Mouse (Mus musculus) liver, embryonic 11.5 days (tissue): ENCODE results near the gene Saa4. TPM values are rescaled to one million over a fixed set of nuclear protein-coding genes. Genes with fewer than 3 reads are reported as not detected.

Source experiments
- ATAC-seq: fragments of 200-750 bp; cut with Nextera tagmentation; replicated peaks from 2 replicates; pipeline ENCODE4 v1.8.0; 2017; ENCODE audit warnings: moderate number of reproducible peaks, mild to moderate bottlenecking, moderate TSS enrichment, moderate library complexity; ENCODE audit not compliant: low FRiP score
- DNase-seq: peaks from one replicate; pipeline ENCODE4 v3.0.0-alpha.2; 2017; ENCODE audit warnings: low spot score
- H3K27ac ChIP-seq: fragments of 300-500 bp; sonication (generic); 2 replicates; pipeline ENCODE4 v1.5.1; 2014; ENCODE audit warnings: mild to moderate bottlenecking, low read depth, low read length, control low read depth
- H3K27me3 ChIP-seq: fragments of 300-500 bp; sonication (generic); replicated peaks from 2 replicates; pipeline ENCODE4 v1.6.1; 2014; ENCODE audit warnings: low read length, mixed read lengths; ENCODE audit not compliant: control insufficient read depth, insufficient read depth
- H3K36me3 ChIP-seq: fragments of 300-500 bp; sonication (generic); 2 replicates; pipeline ENCODE4 v1.6.1; 2014; ENCODE audit warnings: mild to moderate bottlenecking, low read length, moderate library complexity, mixed read lengths; ENCODE audit not compliant: control insufficient read depth, insufficient read depth
- H3K4me1 ChIP-seq: fragments of 300-500 bp; sonication (generic); replicated peaks from 2 replicates; pipeline ENCODE4 v1.6.1; 2014; ENCODE audit warnings: low read length, mixed read lengths; ENCODE audit not compliant: control insufficient read depth, insufficient read depth
- H3K4me2 ChIP-seq: fragments of 300-500 bp; sonication (generic); 2 replicates; pipeline ENCODE4 v1.6.1; 2014; ENCODE audit warnings: mild to moderate bottlenecking, control low read depth, moderate library complexity
- H3K4me3 ChIP-seq: fragments of 300-500 bp; sonication (generic); 2 replicates; pipeline ENCODE4 v1.5.1; 2014; ENCODE audit warnings: low read depth, low read length, control low read depth
- H3K9ac ChIP-seq: fragments of 300-500 bp; sonication (generic); 2 replicates; pipeline ENCODE4 v1.6.1; 2014; ENCODE audit warnings: low read depth, low read length, control low read depth
- H3K9me3 ChIP-seq: fragments of 300-500 bp; sonication (generic); 2 replicates; pipeline ENCODE4 v1.6.1; 2016; ENCODE audit warnings: low read length, inconsistent platforms, mixed read lengths; ENCODE audit not compliant: control insufficient read depth
- WGBS: fragments of 180-500 bp; shearing (Covaris S2); extraction: QIAGEN DNeasy Blood & Tissue Kit; methylation state at CpG from one replicate; pipeline ENCODE4 v1.1.7; 2014; 5-methylcytosine and 5-hydroxymethylcytosine counted together
- polyA plus RNA-seq: library from polyadenylated mRNA; unstranded; fragments of >200 nt; fragmentation: Nextera tagmentation; extraction: Ambion mirVana; gene quantifications from 2 replicates; pipeline ENCODE4 v1.2.1, GENCODE M21; 2014

Gene Saa4
- polyA plus RNA-seq = 5.7 and 6.1 TPM in 2 replicates

DNA sequence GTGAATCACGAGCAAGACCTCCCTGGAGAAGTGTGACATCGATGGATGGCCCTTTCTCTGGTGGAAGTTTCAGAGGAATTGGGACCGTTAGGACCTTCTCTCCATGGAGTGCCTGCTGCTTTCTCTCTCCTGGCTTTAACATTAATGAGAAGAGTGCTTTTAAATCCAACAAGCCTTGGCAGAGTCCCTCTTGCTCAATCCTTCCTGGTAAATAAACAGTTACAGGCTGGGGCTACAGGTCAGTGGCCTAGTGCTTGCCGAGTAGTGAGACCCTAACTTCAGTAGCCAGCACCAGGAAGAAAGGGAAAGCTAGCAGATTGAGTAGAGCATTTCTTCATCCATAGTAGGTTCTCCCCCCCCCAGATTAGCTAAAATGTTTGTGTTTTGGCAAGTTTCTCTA, at the start of gene Saa4:
TSS of gene Saa4 (minus strand) at position 146 of the 400 bp plus-strand sequence.
- Histone ChIP-seq H3K4me1 (no peaks in the 10 kb centered on the region), H3K4me2 (peak within 1 kb of the TSS; percentile 18; the same call in 1 of the 2 replicates), H3K27ac (no peak within 1 kb of the TSS), H3K9me3 (no peaks in the 10 kb centered on the region), H3K36me3 (no peaks in the 10 kb centered on the region), H3K9ac (no peak within 1 kb of the TSS), H3K4me3 (no peak within 1 kb of the TSS), H3K27me3 (no peaks in the 10 kb centered on the region)
- ATAC-seq (0 out of 2 replicates have a peak, but pooled peaks have one; percentile 41), DNase-seq (no peak)
- WGBS = 73% methylated on average over 4 of the region's 4 CpGs

DNA sequence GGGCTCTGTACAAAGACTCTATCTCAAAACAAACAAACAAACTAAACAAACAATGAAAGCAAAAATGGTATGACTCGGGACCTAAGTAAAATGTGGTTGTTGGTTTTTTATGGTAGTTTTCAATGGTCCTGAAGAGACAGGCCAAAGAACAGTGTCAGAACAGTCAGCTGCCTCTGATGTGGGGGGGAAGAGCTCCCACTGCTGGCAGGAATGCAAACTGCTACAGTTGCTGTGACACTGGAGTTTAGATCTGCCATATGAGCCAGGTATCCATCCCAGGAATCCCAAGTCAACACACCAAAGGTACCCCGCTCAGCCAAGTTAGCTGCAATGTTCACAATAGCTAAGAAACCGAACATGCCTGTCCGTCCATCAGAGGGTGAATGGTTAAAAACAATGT, 38.3 kb upstream of the Saa4 start:
- H3K4me1 ChIP-seq = no peaks in the 10 kb centered on the region
- WGBS = 57% methylated on average over 4 of the region's 4 CpGs
- H3K9me3 ChIP-seq = no peaks in the 10 kb centered on the region
- ATAC-seq (peak; percentile 41; the same call in 1 of the 2 replicates), DNase-seq (peak; percentile 59)
- H3K36me3 ChIP-seq = peaks cover 30% of the 10 kb centered on the region
- no peak overlapping the region for H3K9ac ChIP-seq
- H3K4me2 ChIP-seq = no peak overlapping the region
- H3K4me3 ChIP-seq = no peak overlapping the region
- H3K27me3 ChIP-seq = no peaks in the 10 kb centered on the region
- no peak overlapping the region for H3K27ac ChIP-seq

- no peak overlapping the region for H3K9ac ChIP-seq
- no peaks in the 10 kb centered on the region for H3K4me1 ChIP-seq
- H3K27ac ChIP-seq = no peak overlapping the region
- no peak overlapping the region for H3K4me2 ChIP-seq
- H3K4me3 ChIP-seq = no peak overlapping the region
- H3K27me3 ChIP-seq = no peaks in the 10 kb centered on the region
- peaks cover 31% of the 10 kb centered on the region for H3K36me3 ChIP-seq
- DNase-seq (no peak), ATAC-seq (no peak)
- WGBS = 92% methylated on average over 7 of the region's 7 CpGs
- H3K9me3 ChIP-seq = no peaks in the 10 kb centered on the region
Observed at GRCm38 (mm10) chr7:46768451-46768850, 36.0 kb upstream of the Saa4 start.

GRCm38 (mm10) chr7:46767371-46767770, 35.0 kb upstream of the Saa4 start:
- H3K4me1 ChIP-seq = no peaks in the 10 kb centered on the region
- H3K36me3 ChIP-seq = peaks cover 37% of the 10 kb centered on the region
- no peak overlapping the region for H3K27ac ChIP-seq
- no peak for DNase-seq
- no peaks in the 10 kb centered on the region for H3K27me3 ChIP-seq
- H3K9me3 ChIP-seq = no peaks in the 10 kb centered on the region
- no peak overlapping the region for H3K9ac ChIP-seq
- no peak overlapping the region for H3K4me2 ChIP-seq
- no peak for ATAC-seq
- H3K4me3 ChIP-seq = no peak overlapping the region

GRCm38 (mm10) chr7:46764672-46765071, 32.3 kb upstream of the Saa4 start:
- no peaks in the 10 kb centered on the region for H3K4me1 ChIP-seq
- H3K27ac ChIP-seq = no peak overlapping the region
- no peak overlapping the region for H3K4me2 ChIP-seq
- no peak overlapping the region for H3K9ac ChIP-seq
- H3K4me3 ChIP-seq = no peak overlapping the region
- H3K27me3 ChIP-seq = no peaks in the 10 kb centered on the region
- DNase-seq (no peak), ATAC-seq (no peak)
- 94% methylated on average over 8 of the region's 8 CpGs for WGBS
- H3K36me3 ChIP-seq = peaks cover 35% of the 10 kb centered on the region
- no peaks in the 10 kb centered on the region for H3K9me3 ChIP-seq

DNA sequence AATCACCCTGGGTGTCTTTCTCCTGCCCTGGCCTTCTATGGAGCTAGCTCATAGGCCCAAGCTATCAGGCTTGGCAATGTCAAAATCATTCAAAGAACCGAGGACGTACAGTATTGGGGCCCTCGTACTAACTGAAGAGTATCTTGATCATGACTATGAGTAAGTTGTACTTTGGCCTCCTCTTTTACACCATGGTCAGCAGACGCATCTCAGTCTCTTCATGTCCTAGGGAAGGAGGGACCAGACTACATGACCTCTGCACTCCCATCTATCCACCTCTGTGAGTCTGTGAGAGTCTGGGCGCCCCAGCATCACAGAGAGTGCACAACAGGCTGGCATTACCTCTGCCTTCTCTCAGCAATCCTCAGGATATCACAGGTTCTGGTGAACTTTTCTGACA, 30.2 kb upstream of the Saa4 start:
- H3K27me3 ChIP-seq = no peaks in the 10 kb centered on the region
- H3K9me3 ChIP-seq = no peaks in the 10 kb centered on the region
- no peak overlapping the region for H3K9ac ChIP-seq
- 90% methylated on average over 5 of the region's 5 CpGs for WGBS
- ATAC-seq (no peak), DNase-seq (no peak)
- H3K4me1 ChIP-seq = no peaks in the 10 kb centered on the region
- no peak overlapping the region for H3K4me3 ChIP-seq
- no peak overlapping the region for H3K4me2 ChIP-seq
- peaks cover 21% of the 10 kb centered on the region for H3K36me3 ChIP-seq
- H3K27ac ChIP-seq = no peak overlapping the region

DNA sequence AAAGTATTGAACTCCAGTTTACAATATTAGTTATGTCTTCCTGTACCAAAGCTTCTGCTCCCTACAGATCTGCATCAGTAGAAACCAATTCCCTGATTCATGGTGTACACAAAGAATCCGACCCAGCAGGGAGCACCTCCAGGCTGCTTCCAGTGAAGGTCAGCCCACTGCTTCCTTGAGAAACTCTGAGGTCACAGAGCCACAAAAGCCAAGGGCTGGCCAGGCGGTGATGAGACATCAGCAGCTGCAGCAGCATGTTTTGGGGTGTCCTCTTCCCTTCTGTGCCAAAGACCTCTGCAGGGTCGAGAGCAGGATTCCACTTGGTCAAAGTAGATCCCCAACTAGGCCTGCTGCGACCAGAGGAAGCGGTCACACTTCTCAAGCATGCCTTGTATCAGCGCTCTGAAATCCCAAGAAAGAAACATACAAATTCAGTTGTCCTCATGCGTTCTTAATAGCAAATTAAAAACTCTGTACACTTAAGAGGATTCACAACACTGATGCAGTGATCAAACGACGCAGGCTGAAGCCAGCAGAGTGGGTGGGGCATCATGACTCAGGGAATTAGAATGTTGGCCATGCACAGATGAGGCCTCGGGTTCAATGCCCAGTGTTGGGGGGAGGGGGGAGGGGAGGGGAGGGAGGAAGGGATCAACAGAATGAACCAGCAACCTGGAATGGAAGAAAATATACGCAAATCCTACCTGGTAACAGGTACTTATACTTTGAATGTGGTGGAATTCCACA, 28.8 kb upstream of the Saa4 start:
- no peak for ATAC-seq
- Histone ChIP-seq H3K4me3 (no peak overlapping the region), H3K27ac (no peak overlapping the region), H3K36me3 (peaks cover 17% of the 10 kb centered on the region), H3K9me3 (no peaks in the 10 kb centered on the region), H3K4me1 (no peaks in the 10 kb centered on the region), H3K4me2 (no peak overlapping the region), H3K27me3 (no peaks in the 10 kb centered on the region), H3K9ac (no peak overlapping the region)
- WGBS = 71% methylated on average over 11 of the region's 11 CpGs
- DNase-seq = no peak

GRCm38 (mm10) chr7:46751490-46751889, 19.1 kb upstream of the Saa4 start, which contains the start of gene Saa2:
TSS of gene Saa2 (plus strand) at chr7:46751790.
- no peak within 1 kb of the TSS for H3K9ac ChIP-seq

GRCm38 (mm10) chr7:46748459-46748858, 16.1 kb upstream of the Saa4 start:
- no peak overlapping the region for H3K4me3 ChIP-seq
- no peak overlapping the region for H3K9ac ChIP-seq
- DNase-seq = no peak
- H3K36me3 ChIP-seq = no peaks in the 10 kb centered on the region
- no peak overlapping the region for H3K4me2 ChIP-seq
- H3K9me3 ChIP-seq = no peaks in the 10 kb centered on the region
- H3K27me3 ChIP-seq = no peaks in the 10 kb centered on the region
- no peak overlapping the region for H3K27ac ChIP-seq
- H3K4me1 ChIP-seq = no peaks in the 10 kb centered on the region
- ATAC-seq = no peak
- 70% methylated on average over 3 of the region's 3 CpGs for WGBS

More at GRCm38 (mm10) chr7:46751490-46751889, 19.1 kb upstream of the Saa4 start, which contains the start of gene Saa2:
- Histone ChIP-seq H3K27me3 (no peaks in the 10 kb centered on the region), H3K4me2 (no peak within 1 kb of the TSS), H3K4me1 (no peaks in the 10 kb centered on the region), H3K27ac (no peak within 1 kb of the TSS), H3K4me3 (no peak within 1 kb of the TSS), H3K9me3 (no peaks in the 10 kb centered on the region), H3K36me3 (no peaks in the 10 kb centered on the region)
- DNase-seq (no peak), ATAC-seq (no peak)
- 63% methylated on average over 3 of the region's 3 CpGs for WGBS
